Mouse (Mus musculus) MEL (cell line): Measurements from ENCODE around the gene Tnik. TPM values are rescaled to one million over a fixed set of nuclear protein-coding genes. Genes with fewer than 3 reads are reported as not detected.

Experiments used
- DNase-seq: peaks from one replicate; pipeline ENCODE4 v3.0.0; 2011; ENCODE audit warnings: low read depth, low spot score
- H3K27ac ChIP-seq: 2 replicates; pipeline ENCODE4 v1.5.1; 2012; ENCODE audit warnings: low read depth, mild to moderate bottlenecking, control low read depth, low read length, moderate library complexity; ENCODE audit not compliant: control insufficient read depth
- H3K27me3 ChIP-seq, 2 experiments: fragments of 150-350 bp in 1 of 2; sonication (generic) in 1 of 2; 2 replicates each; pipeline ENCODE4 v1.6.1; 2012; ENCODE audit warnings: low read length in 2 of 2, mild to moderate bottlenecking in 2 of 2, improper control_type of control experiment in 1 of 2, moderate library complexity in 1 of 2; ENCODE audit not compliant: insufficient read depth in 2 of 2, control insufficient read depth in 1 of 2
- H3K36me3 ChIP-seq, 2 experiments: 2 replicates each; pipeline ENCODE4 v1.6.1; 2012 to 2014; ENCODE audit warnings: low read length in 2 of 2, improper control_type of control experiment in 1 of 2, inconsistent platforms in 1 of 2, mild to moderate bottlenecking in 1 of 2; ENCODE audit not compliant: insufficient read depth in 2 of 2, control insufficient read depth in 1 of 2
- H3K4me1 ChIP-seq, 2 experiments: fragments of 150-350 bp in 1 of 2; sonication (generic) in 1 of 2; 2 replicates each; pipeline ENCODE4 v1.6.1; 2012; ENCODE audit warnings: low read length in 2 of 2, improper control_type of control experiment in 1 of 2, mild to moderate bottlenecking in 1 of 2; ENCODE audit not compliant: insufficient read depth in 2 of 2, control insufficient read depth in 1 of 2
- H3K4me3 ChIP-seq, 2 experiments: fragments of 150-350 bp in 1 of 2; sonication (generic) in 1 of 2; 2 replicates each; pipeline ENCODE4 v1.5.1; 2012; ENCODE audit warnings: low read depth in 2 of 2, low read length in 2 of 2, mild to moderate bottlenecking in 2 of 2, moderate library complexity in 2 of 2, control low read depth in 1 of 2, improper control_type of control experiment in 1 of 2; ENCODE audit not compliant: control insufficient read depth in 1 of 2, insufficient read depth in 1 of 2
- H3K79me2 ChIP-seq: 2 replicates; pipeline ENCODE4 v1.6.1; 2012; ENCODE audit warnings: mild to moderate bottlenecking, low read length, moderate library complexity; ENCODE audit not compliant: control insufficient read depth, poor library complexity, insufficient read depth
- H3K9ac ChIP-seq: 2 replicates; pipeline ENCODE4 v1.6.1; 2012; ENCODE audit warnings: low read depth, mild to moderate bottlenecking, control low read depth, low read length, moderate library complexity; ENCODE audit not compliant: control insufficient read depth, poor library complexity, severe bottlenecking
- H3K9me3 ChIP-seq: fragments of 150-350 bp; sonication (generic); replicated peaks from 2 replicates; pipeline ENCODE4 v1.6.1; 2012; ENCODE audit warnings: mild to moderate bottlenecking, low read length, improper control_type of control experiment, moderate library complexity; ENCODE audit not compliant: insufficient read depth
- BHLHE40 ChIP-seq: IDR thresholded peaks from 2 replicates; pipeline ENCODE4 v1.6.1; 2012; ENCODE audit warnings: low read depth, mild to moderate bottlenecking, inconsistent platforms, low read length, improper control_type of control experiment, borderline replicate concordance
- CHD2 ChIP-seq: IDR thresholded peaks from 2 replicates; pipeline ENCODE4 v1.6.1; 2011; ENCODE audit warnings: low read length, improper control_type of control experiment
- CTCF ChIP-seq, 3 experiments: IDR thresholded peaks in 2 of 3; conservative IDR thresholded peaks in 1 of 3; 2 replicates each; pipeline ENCODE4 v1.5.1; 2011 to 2012; ENCODE audit warnings: low read length in 3 of 3, low read depth in 2 of 3, mild to moderate bottlenecking in 2 of 3, improper control_type of control experiment in 1 of 3, inconsistent platforms in 1 of 3, mixed read lengths in 1 of 3, moderate library complexity in 1 of 3; ENCODE audit not compliant: control insufficient read depth in 1 of 3, insufficient read depth in 1 of 3, poor library complexity in 1 of 3, severe bottlenecking in 1 of 3
- E2F4 ChIP-seq: IDR thresholded peaks from 2 replicates; pipeline ENCODE4 v1.6.1; 2011; ENCODE audit warnings: low read depth, low read length, improper control_type of control experiment, borderline replicate concordance
- ELF1 ChIP-seq: IDR thresholded peaks from 2 replicates; pipeline ENCODE4 v1.6.1; 2014; ENCODE audit warnings: low read depth, mild to moderate bottlenecking, inconsistent platforms, low read length, improper control_type of control experiment, moderate library complexity
- ETS1 ChIP-seq: IDR thresholded peaks from 2 replicates; pipeline ENCODE4 v1.6.1; 2012; ENCODE audit warnings: low read depth, mild to moderate bottlenecking, inconsistent platforms, low read length, improper control_type of control experiment, moderate library complexity
- GABPA ChIP-seq: IDR thresholded peaks from 2 replicates; pipeline ENCODE4 v1.6.1; 2012; ENCODE audit warnings: low read depth, mild to moderate bottlenecking, inconsistent platforms, low read length, improper control_type of control experiment, moderate library complexity
- GATA1 ChIP-seq: IDR thresholded peaks from 2 replicates; pipeline ENCODE4 v1.6.1; 2011; ENCODE audit warnings: low read depth, low read length, improper control_type of control experiment
- HCFC1 ChIP-seq: IDR thresholded peaks from 2 replicates; pipeline ENCODE4 v1.6.1; 2012; ENCODE audit warnings: low read depth, mild to moderate bottlenecking, inconsistent platforms, low read length, improper control_type of control experiment, moderate library complexity
- MAFK ChIP-seq: IDR thresholded peaks from 2 replicates; pipeline ENCODE4 v1.6.1; 2011; ENCODE audit warnings: low read depth, mild to moderate bottlenecking, low read length, improper control_type of control experiment, borderline replicate concordance
- MAZ ChIP-seq: IDR thresholded peaks from 2 replicates; pipeline ENCODE4 v1.6.1; 2012; ENCODE audit warnings: low read depth, mild to moderate bottlenecking, inconsistent platforms, low read length, improper control_type of control experiment
- MYB ChIP-seq: IDR thresholded peaks from 2 replicates; pipeline ENCODE4 v1.6.1; 2011; ENCODE audit warnings: mild to moderate bottlenecking, low read depth, low read length, improper control_type of control experiment
- MYC ChIP-seq: IDR thresholded peaks from 2 replicates; pipeline ENCODE4 v1.6.1; 2011; ENCODE audit warnings: low read depth, mild to moderate bottlenecking, low read length, improper control_type of control experiment, moderate library complexity
- POLR2A ChIP-seq, 2 experiments: IDR thresholded peaks; 2 replicates each; pipeline ENCODE4 v1.6.1; 2011 to 2012; ENCODE audit warnings: low read length in 2 of 2, mild to moderate bottlenecking in 2 of 2, control low read depth in 1 of 2, improper control_type of control experiment in 1 of 2, low read depth in 1 of 2, moderate library complexity in 1 of 2; ENCODE audit not compliant: control insufficient read depth in 1 of 2, insufficient read depth in 1 of 2, poor library complexity in 1 of 2
- POLR2AphosphoS2 ChIP-seq: IDR thresholded peaks from 2 replicates; pipeline ENCODE4 v1.6.1; 2011; ENCODE audit warnings: low read length, improper control_type of control experiment
- POLR2AphosphoS5 ChIP-seq: IDR thresholded peaks from 2 replicates; pipeline ENCODE4 v1.6.1; 2012; ENCODE audit warnings: low read depth, borderline replicate concordance, mild to moderate bottlenecking, inconsistent platforms, low read length, moderate library complexity, mixed read lengths
- TBP ChIP-seq: IDR thresholded peaks from 2 replicates; pipeline ENCODE4 v1.8.0; 2011; ENCODE audit warnings: low read depth, low read length, improper control_type of control experiment
- UBTF ChIP-seq: IDR thresholded peaks from 2 replicates; pipeline ENCODE4 v1.6.1; 2012; ENCODE audit warnings: low read depth, mild to moderate bottlenecking, inconsistent platforms, low read length, improper control_type of control experiment, moderate library complexity, borderline replicate concordance; ENCODE audit not compliant: insufficient read depth
- USF1 ChIP-seq: IDR thresholded peaks from 2 replicates; pipeline ENCODE4 v1.6.1; 2014; ENCODE audit warnings: low read depth, mild to moderate bottlenecking, inconsistent platforms, low read length, improper control_type of control experiment, moderate library complexity
- USF2 ChIP-seq, 2 experiments: IDR thresholded peaks; 2 replicates each; pipeline ENCODE4 v1.6.1; 2011 to 2012; ENCODE audit warnings: improper control_type of control experiment in 2 of 2, low read length in 2 of 2, borderline replicate concordance in 1 of 2, inconsistent platforms in 1 of 2, low read depth in 1 of 2, mild to moderate bottlenecking in 1 of 2; ENCODE audit not compliant: insufficient read depth in 1 of 2
- ZKSCAN1 ChIP-seq: IDR thresholded peaks from 2 replicates; pipeline ENCODE4 v1.6.1; 2012; ENCODE audit warnings: low read depth, mild to moderate bottlenecking, inconsistent platforms, low read length, improper control_type of control experiment, moderate library complexity
- ZNF384 ChIP-seq: IDR thresholded peaks from 2 replicates; pipeline ENCODE4 v1.6.1; 2012; ENCODE audit warnings: low read depth, mild to moderate bottlenecking, inconsistent platforms, low read length, improper control_type of control experiment
- polyA plus RNA-seq, 2 experiments: library from polyadenylated mRNA; stranded (reverse) in 1 of 2; unstranded in 1 of 2; fragments of >175 nt in 1 of 2; fragments of >200 nt in 1 of 2; gene quantifications; 2 replicates each; pipeline versions ENCODE4 v1.2.1 to v1.2.4; 2012; ENCODE audit warnings: low replicate concordance in 2 of 2, low read depth in 1 of 2; ENCODE audit not compliant: insufficient read length in 2 of 2, insufficient read depth in 1 of 2, missing spikeins in 1 of 2
- total RNA-seq: library from RNA; depleted of rRNA; stranded (reverse); fragments of 300-350 nt; gene quantifications from 2 replicates; pipeline ENCODE4 v1.2.3, GENCODE M21; 2012

Tnik gene
- total and polyA plus RNA-seq, 3 experiments: 9.9 to 78.4 (median 13.6) TPM

GRCm38 (mm10) chr3:28549391-28549790 lies 286.4 kb downstream of the Tnik start:
- H3K9me3 ChIP-seq: no peaks in the 10 kb centered on the region
- TF ChIP-seq UBTF (no peak), BHLHE40 (no peak), POLR2AphosphoS5 (no peak), ELF1 (no peak), ZKSCAN1 (no peak), USF2 (IDR thresholded peaks at IDR 0.05; ENCODE audit: borderline replicate concordance in 1 of 2, insufficient read depth in 1 of 2, low read depth in 1 of 2, low read length in 2 of 2) (no peak), E2F4 (no peak)

GRCm38 (mm10) chr3:28550497-28551093 lies 287.6 kb downstream of the Tnik start:
- no peak for DNase-seq
- H3K4me3 ChIP-seq: no peak overlapping the region
- no peaks in the 10 kb centered on the region for H3K79me2 ChIP-seq
- no peak overlapping the region for H3K27ac ChIP-seq
- no peaks in the 10 kb centered on the region for H3K36me3 ChIP-seq
- H3K9ac ChIP-seq: no peak overlapping the region
- no peaks in the 10 kb centered on the region for H3K27me3 ChIP-seq
- H3K9me3 ChIP-seq: no peaks in the 10 kb centered on the region
- TF ChIP-seq UBTF: no peak
- H3K4me1 ChIP-seq: no peaks in the 10 kb centered on the region

More at GRCm38 (mm10) chr3:28549391-28549790, 286.4 kb downstream of the Tnik start:
- H3K36me3 ChIP-seq: no peaks in the 10 kb centered on the region
- no peak overlapping the region for H3K27ac ChIP-seq
- no peak overlapping the region for H3K9ac ChIP-seq
- no peaks in the 10 kb centered on the region for H3K4me1 ChIP-seq
- no peaks in the 10 kb centered on the region for H3K27me3 ChIP-seq
- H3K79me2 ChIP-seq: no peaks in the 10 kb centered on the region
- no peak overlapping the region for H3K4me3 ChIP-seq
- DNase-seq: no peak

DNA sequence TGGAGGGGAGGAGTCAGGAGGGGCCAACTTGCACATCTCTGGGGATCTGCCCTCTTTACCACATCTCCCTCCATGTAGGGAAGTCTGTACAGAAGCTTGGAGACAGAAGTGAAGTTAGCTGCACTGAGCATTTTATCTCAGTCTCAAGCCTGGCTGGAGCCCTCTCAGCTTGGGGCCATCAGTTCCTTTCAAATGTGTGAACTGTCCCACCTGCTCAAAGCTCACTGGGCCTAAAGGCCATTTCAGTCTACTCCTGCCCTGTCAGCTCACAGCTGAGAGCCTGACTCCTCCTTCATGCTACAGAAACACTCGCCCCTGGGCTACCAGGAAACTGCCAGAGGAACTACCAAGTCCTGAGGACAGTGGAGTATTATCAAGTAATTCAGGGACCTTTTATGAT lies 288.7 kb downstream of the Tnik start:
- TF ChIP-seq USF2 (IDR thresholded peaks at IDR 0.05; ENCODE audit: borderline replicate concordance in 1 of 2, insufficient read depth in 1 of 2, low read depth in 1 of 2, low read length in 2 of 2) (no peak), ZNF384 (no peak), POLR2AphosphoS2 (no peak), MAZ (no peak), MYC (no peak), CTCF (IDR thresholded peaks at IDR 0.05 in 2 of 3, conservative IDR thresholded peaks at IDR 0.05 in 1 of 3; ENCODE audit: control insufficient read depth in 1 of 3, insufficient read depth in 1 of 3, low read depth in 2 of 3, low read length in 3 of 3, poor library complexity in 1 of 3, severe bottlenecking in 1 of 3) (no peak), MAFK (no peak), USF1 (no peak), POLR2A (IDR thresholded peaks at IDR 0.05; ENCODE audit: control insufficient read depth in 1 of 2, insufficient read depth in 1 of 2, low read depth in 1 of 2, low read length in 2 of 2, poor library complexity in 1 of 2) (no peak), HCFC1 (no peak), GATA1 (no peak), POLR2AphosphoS5 (no peak), GABPA (no peak), MYB (no peak), ETS1 (no peak), CHD2 (no peak), ZKSCAN1 (no peak), E2F4 (no peak), TBP (no peak)
- TF ChIP-seq, all 39 proteins: peak for 0
- Histone ChIP-seq H3K9me3 (no peaks in the 10 kb centered on the region), H3K9ac (no peak overlapping the region), H3K79me2 (no peaks in the 10 kb centered on the region), H3K27ac (no peak overlapping the region), H3K4me3 (no peak overlapping the region), H3K27me3 (no peaks in the 10 kb centered on the region), H3K36me3 (no peaks in the 10 kb centered on the region), H3K4me1 (no peaks in the 10 kb centered on the region)
- DNase-seq: no peak
